Mouse (Mus musculus): ENCODE measurements around the gene Krtap9-3.

The Krtap9-3 gene

DNA sequence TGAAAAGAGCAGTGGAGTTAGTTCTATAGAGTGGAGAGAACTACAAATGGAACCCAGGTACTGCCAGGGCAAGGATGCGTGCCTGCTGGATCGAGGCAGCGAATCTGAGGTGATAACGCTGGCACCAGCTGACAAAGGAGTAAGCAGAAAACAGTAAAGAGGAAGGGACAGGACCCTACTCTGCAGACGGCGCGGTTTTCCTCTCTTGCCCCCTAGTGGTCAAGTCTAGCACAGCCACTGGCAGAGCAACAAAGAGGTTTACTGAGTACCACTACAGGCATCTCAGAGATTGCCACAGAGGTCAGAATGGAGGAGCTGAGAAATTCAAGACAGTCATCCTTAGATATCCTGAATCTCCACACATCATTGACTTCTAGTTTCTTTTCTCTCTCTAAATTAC is 23.8 kb downstream of the Krtap9-3 start:
- DNase-seq (ENCODE audit: extremely low read depth, insufficient read length, low spot score): peak; percentile 48

DNA sequence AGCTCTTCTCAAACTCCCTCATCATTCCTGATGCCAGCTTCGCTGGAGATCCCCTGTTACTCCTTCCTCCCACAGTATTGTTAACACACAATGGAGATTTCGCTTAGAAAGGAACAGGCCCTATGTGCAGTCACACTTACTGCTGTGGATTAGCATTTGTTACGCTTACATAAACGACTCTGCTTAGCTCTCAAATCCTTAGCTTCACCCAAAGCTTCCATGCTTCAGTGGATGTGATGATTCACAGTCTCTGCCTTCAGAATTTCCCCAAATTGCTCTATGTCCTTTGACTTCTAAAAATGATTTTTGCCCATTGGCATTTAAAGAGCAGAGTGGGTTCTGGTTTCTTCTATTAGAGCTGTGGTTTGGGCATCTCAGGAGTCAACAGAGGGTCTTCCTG is 24.7 kb downstream of the Krtap9-3 start:
- no peak for DNase-seq (ENCODE audit: extremely low read depth, insufficient read length, low spot score)

DNA sequence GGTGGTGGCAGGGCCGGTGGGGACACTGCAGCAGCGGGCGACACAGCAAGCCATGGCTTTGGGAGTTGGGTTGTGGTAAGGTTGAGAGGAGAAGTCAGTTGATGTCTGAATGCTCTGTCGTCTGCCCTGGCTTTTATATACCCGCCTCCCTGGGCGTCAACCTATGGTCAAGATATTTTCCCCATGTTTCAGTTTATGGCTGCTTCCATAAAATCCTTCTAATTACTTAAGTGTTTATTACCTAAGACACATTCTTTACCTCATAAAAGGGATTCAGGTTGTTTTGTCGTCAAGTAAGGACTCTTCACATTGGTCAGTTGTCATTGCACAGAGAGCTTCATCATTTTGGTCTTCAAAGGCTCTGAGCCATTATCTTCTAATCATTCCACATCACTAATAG is 31.4 kb downstream of the Krtap9-3 start, which contains the start of gene Krtap3-1:
Krtap3-1 (minus strand) TSS at position 101 of the 400 bp plus-strand sequence.
- DNase-seq (ENCODE audit: extremely low read depth, insufficient read length, low spot score): no peak

DNA sequence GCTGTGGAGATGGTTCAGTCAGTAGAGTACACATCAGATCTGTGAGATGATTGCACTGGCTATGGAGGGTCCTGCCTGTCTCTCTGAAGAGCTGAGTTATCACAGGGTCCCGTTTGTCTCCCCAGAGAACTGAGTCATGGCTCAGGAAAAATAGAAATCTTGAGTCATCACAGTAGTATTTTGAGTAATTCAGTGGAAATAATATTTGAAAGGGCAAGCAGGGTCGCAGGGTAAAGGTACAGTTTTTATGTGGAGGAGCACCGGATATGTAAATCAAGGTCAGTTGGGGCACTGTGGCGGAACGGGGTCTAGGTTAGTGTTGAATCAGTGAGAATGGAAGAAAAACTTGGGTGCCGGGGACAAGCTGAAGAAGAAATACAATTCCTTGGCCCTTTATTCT is 35.3 kb downstream of the Krtap9-3 start:
- no peak for DNase-seq (ENCODE audit: extremely low read depth, insufficient read length, low spot score)

DNA sequence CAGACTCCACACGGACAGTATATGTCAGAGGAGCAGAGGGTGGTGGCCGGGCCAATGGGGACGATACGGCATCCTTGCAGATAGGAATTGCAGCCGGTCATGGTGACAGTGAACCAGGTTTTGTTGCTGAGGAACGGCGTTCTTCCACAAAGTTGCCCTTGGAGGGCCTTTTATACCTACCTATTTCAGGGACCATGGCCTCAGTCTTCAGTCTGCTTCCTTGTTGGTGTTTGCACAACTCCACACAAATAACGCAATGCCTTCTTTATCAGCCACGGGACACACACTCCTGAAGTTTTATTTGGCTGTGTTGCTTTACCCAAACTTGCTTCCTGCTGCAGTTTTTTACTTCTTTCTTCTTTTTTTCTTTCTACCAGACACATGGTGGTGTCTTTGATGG is 38.5 kb downstream of the Krtap9-3 start, which contains the start of gene Gm11939:
Gm11939 (minus strand) TSS at position 101 of the 400 bp plus-strand sequence.
- no peak for DNase-seq (ENCODE audit: extremely low read depth, insufficient read length, low spot score)

DNA sequence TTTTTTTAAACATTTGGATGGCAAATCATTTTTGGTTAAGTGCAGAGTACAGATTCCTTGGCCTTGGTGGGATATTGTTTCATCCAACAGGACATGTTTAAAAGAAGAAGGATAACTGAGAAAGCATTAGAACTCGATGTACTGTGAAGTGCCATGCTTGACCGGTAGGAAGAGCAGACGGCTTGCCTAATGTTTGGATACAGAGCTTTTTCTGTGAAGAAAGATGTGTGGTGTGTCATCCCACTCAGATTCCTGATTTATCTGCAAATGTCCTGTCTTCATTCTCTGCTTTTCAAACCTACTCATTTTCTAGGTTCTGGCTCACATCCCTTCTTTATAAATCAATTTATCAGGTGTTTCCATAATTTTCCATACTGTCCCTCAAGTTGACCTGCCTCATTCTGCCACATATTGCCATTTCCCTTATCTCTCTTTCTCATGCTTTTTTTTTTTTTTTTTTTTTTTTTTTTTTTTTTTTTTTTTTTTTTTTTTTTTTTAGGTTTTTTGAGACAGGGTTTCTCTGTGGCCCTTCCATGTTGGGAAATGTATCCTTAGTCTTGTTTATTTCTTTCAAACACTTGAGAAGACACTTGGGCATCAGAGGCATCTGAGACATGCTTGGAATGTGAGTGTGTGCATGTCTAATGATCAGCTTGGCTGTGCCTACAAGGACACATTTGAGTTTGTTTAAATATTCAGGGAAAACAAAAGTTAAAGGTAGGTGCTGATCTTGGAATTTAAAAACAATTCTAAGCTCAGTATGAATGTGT is 39.7 kb downstream of the Krtap9-3 start:
- DNase-seq (ENCODE audit: extremely low read depth, insufficient read length, low spot score): peak; percentile 15

DNA sequence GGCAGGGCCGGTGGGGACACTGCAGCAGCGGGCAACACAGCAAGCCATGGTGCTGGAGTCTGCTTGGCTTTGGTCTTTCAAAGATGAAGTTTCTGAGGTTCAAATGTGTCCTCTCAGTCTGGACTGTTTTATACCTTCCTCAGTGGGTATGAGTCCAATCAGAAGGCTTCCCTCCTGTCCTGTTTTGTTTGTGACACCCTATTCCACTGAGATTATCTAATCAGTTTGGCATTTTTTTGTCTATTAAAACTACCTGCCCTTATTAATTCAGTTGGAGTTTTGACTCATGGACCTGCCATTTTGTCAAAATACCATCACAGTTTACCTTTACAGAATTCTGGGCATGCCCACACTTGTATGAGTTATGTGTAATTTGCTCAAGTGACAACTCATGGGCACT is 41.2 kb downstream of the Krtap9-3 start, which contains the start of gene Krtap3-2:
Krtap3-2 (minus strand) TSS at position 101 of the 400 bp plus-strand sequence.
- no peak for DNase-seq (ENCODE audit: extremely low read depth, insufficient read length, low spot score)

DNA sequence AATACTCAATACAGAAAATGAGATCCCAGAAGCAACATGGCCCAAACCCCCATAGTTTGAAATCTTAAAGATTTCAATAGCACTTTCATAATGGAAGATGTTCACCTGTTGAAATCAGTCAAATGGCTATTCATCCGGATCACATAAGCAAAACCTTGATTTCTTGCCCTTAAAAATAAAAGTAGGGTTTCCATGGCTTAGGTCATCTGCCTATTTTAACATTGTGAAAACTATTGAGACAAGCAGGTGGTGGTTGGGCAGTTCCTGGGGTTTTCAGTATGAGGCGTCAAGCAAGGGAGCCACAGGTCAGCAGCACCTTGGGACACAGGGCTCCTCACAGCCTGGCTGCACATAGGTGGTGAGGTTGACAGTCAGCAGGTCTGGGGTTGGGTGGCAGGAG is 41.7 kb downstream of the Krtap9-3 start:
- DNase-seq (ENCODE audit: extremely low read depth, insufficient read length, low spot score): no peak

DNA sequence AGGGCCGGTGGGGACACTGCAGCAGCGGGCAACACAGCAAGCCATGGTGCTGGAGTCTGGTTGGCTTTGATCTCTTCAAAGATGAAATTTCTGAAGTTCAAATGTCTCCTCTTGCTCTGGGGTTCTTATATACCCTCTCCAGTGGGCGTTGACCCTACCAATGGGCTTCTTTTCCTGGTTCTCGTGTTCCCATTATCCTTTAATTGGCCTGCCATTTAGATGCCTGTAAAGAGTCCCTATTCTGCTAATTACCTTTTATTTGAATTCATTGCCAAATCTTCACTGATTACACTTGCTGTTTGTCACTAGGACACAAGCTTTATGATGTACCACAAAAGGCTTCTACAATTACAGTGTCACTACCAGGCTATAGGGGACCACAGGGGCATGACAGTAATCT is 47.1 kb downstream of the Krtap9-3 start, which contains the start of gene Krtap3-3:
Krtap3-3 (minus strand) TSS at position 101 of the 400 bp plus-strand sequence.
- DNase-seq (ENCODE audit: extremely low read depth, insufficient read length, low spot score): no peak

DNA sequence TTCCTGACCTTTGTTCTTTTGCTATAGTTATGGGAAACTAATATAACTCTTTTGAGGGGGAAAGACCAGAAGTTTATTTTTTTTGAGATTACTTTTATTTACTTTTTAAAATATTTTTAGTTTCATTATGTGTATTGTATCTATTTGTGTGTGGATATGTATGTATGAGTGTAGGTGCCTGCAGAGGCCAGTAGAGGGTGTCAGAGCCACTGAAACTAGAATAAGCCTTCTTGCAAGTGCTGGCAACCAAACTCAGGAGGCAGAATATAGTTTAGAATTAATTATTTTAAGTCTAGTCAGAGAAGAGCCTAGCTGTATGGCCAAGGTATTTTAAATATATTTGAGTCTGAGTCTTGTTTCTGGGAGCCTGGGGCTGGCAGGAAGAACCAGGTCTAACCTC is 50.0 kb downstream of the Krtap9-3 start:
- no peak for DNase-seq (ENCODE audit: extremely low read depth, insufficient read length, low spot score)

Measured in 3134 (cell line).